Mouse (Mus musculus) right cerebral cortex, postnatal 14 days (tissue): ENCODE measurements around the gene Acot7.

Experiments
- DNase-seq: peaks from one replicate; pipeline ENCODE4 v3.0.0; 2022

Gene Acot7

GRCm38 (mm10) chr4:152151966-152152544 is 25.9 kb upstream of the Acot7 start, which contains the start of gene Espn:
TSS of gene Espn (minus strand) at chr4:152152371.
- DNase-seq: no peak

- peak; percentile 89 for DNase-seq
Observed at GRCm38 (mm10) chr4:152153771-152154177, 24.2 kb upstream of the Acot7 start.

GRCm38 (mm10) chr4:152155019-152155418 is 22.9 kb upstream of the Acot7 start:
- no peak for DNase-seq

GRCm38 (mm10) chr4:152157779-152158584 is 20.0 kb upstream of the Acot7 start:
- peak; percentile 55 for DNase-seq

GRCm38 (mm10) chr4:152158585-152159284 is 19.2 kb upstream of the Acot7 start, which contains the start of gene Hes2:
TSS of gene Hes2 (plus strand) at chr4:152158867.
- DNase-seq: no peak

GRCm38 (mm10) chr4:152159285-152159678 is 18.7 kb upstream of the Acot7 start:
- DNase-seq: no peak

GRCm38 (mm10) chr4:152160748-152161147 is 17.2 kb upstream of the Acot7 start:
- DNase-seq: no peak

GRCm38 (mm10) chr4:152161601-152162000 is 16.3 kb upstream of the Acot7 start:
- no peak for DNase-seq

- no peak for DNase-seq
Observed at GRCm38 (mm10) chr4:152162748-152163147, 15.2 kb upstream of the Acot7 start.

GRCm38 (mm10) chr4:152165036-152165931 is 12.7 kb upstream of the Acot7 start:
- DNase-seq: peak; percentile 74

GRCm38 (mm10) chr4:152168052-152168451 is 9.9 kb upstream of the Acot7 start:
- no peak for DNase-seq

- DNase-seq: no peak
Observed at GRCm38 (mm10) chr4:152169103-152169502, 8.8 kb upstream of the Acot7 start.

GRCm38 (mm10) chr4:152170286-152170685 is 7.6 kb upstream of the Acot7 start:
- no peak for DNase-seq

GRCm38 (mm10) chr4:152171543-152171942 is 6.4 kb upstream of the Acot7 start:
- DNase-seq: no peak

GRCm38 (mm10) chr4:152173041-152173440 is 4.9 kb upstream of the Acot7 start:
- DNase-seq: peak; percentile 74

GRCm38 (mm10) chr4:152173956-152174355 is 4.0 kb upstream of the Acot7 start:
- no peak for DNase-seq

- DNase-seq: no peak
Observed at GRCm38 (mm10) chr4:152176638-152177037, 1.3 kb upstream of the Acot7 start.

- no peak for DNase-seq
Observed at GRCm38 (mm10) chr4:152177174-152177536, 779 bp upstream of the Acot7 start.

GRCm38 (mm10) chr4:152178344-152178864 is 470 bp downstream of the Acot7 start:
- DNase-seq: peak; percentile 66

GRCm38 (mm10) chr4:152178916-152179705 is 1.2 kb downstream of the Acot7 start:
- no peak for DNase-seq

GRCm38 (mm10) chr4:152179946-152180660 is 2.2 kb downstream of the Acot7 start:
- DNase-seq: no peak
